Mouse (Mus musculus) ES-Bruce4 (cell line): ENCODE measurements around the gene Zfp663.

ENCODE experiments used
- CTCF ChIP-seq: IDR thresholded peaks from one replicate; pipeline ENCODE4 v1.8.1; 2011; ENCODE audit warnings: low read depth, low read length
- EP300 ChIP-seq: IDR thresholded peaks from 2 replicates; pipeline ENCODE4 v1.6.1; 2011; ENCODE audit warnings: low read depth, low read length; ENCODE audit not compliant: insufficient read depth
- POLR2A ChIP-seq: IDR thresholded peaks from one replicate; pipeline ENCODE4 v1.8.1; 2011; ENCODE audit warnings: low read length; ENCODE audit not compliant: insufficient read depth

DNA sequence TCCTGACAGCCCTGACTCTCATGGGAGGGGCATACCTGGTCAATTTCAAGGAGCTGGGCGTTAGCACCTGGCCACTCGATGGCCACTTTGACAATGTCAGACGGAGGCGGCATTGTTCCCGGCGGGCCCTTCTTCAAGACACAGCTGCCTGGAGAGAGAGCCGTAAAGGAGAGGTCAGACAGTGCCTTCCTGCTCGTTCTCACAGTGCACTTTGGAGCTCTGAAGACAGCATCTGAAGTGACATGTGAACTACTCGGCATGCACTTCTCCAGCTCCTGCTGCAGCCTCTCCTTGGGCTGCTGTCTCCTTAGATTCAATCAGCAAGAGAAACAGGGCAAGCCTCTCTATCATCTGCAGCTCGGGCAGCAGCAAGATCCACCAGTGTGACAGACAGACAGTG lies 52.3 kb downstream of the Zfp663 start:
- TF ChIP-seq CTCF (no peak), POLR2A (no peak), EP300 (no peak)
